Mouse (Mus musculus) MEL (cell line): ENCODE measurements around the gene Csnk1g2.

ENCODE experiments used
- E2F4 ChIP-seq: IDR thresholded peaks from 2 replicates; pipeline ENCODE4 v1.6.1; 2011; ENCODE audit warnings: low read depth, low read length, improper control_type of control experiment, borderline replicate concordance
- GATA1 ChIP-seq: IDR thresholded peaks from 2 replicates; pipeline ENCODE4 v1.6.1; 2011; ENCODE audit warnings: low read depth, low read length, improper control_type of control experiment
- POLR2A ChIP-seq, 2 experiments: IDR thresholded peaks; 2 replicates each; pipeline ENCODE4 v1.6.1; 2011 to 2012; ENCODE audit warnings: low read length in 2 of 2, mild to moderate bottlenecking in 2 of 2, control low read depth in 1 of 2, improper control_type of control experiment in 1 of 2, low read depth in 1 of 2, moderate library complexity in 1 of 2; ENCODE audit not compliant: control insufficient read depth in 1 of 2, insufficient read depth in 1 of 2, poor library complexity in 1 of 2
- ZNF384 ChIP-seq: IDR thresholded peaks from 2 replicates; pipeline ENCODE4 v1.6.1; 2012; ENCODE audit warnings: low read depth, mild to moderate bottlenecking, inconsistent platforms, low read length, improper control_type of control experiment

- TF ChIP-seq ZNF384: no peak
- no peak for TF ChIP-seq E2F4
- no peak for TF ChIP-seq POLR2A (IDR thresholded peaks at IDR 0.05; ENCODE audit: control insufficient read depth in 1 of 2, insufficient read depth in 1 of 2, low read depth in 1 of 2, low read length in 2 of 2, poor library complexity in 1 of 2)
- TF ChIP-seq GATA1: no peak
These were observed 51.1 kb downstream of the Csnk1g2 start for GRCm38 (mm10) chr10:80673690-80674089.
